Mouse (Mus musculus) adrenal gland, postnatal 14 days (tissue): ENCODE data around the gene Zcchc8. TPM values are rescaled to one million over a fixed set of nuclear protein-coding genes. Genes with fewer than 3 reads are reported as not detected.
"Not testable (repeated sequence)": the region's sequence is repeated elsewhere in the genome, so short reads cannot be mapped to it uniquely, and the experiment has no call there.

Source experiments
- DNase-seq: peaks from one replicate; pipeline ENCODE4 v3.0.0; 2021; ENCODE audit warnings: mixed read lengths
- long read RNA-seq, 2 experiments: library from polyadenylated mRNA; stranded (forward); transcript quantifications; one replicate each; pipeline ENCODE4 v2.0.0; 2021
- total RNA-seq: library from RNA; stranded (reverse); gene quantifications from 2 replicates; pipeline ENCODE4 v1.2.3, GENCODE M21; 2021

The Zcchc8 gene
- 46.9 and 58.0 TPM in 2 replicates for total RNA-seq
- long read RNA-seq, experiment 1, full-length matches to known transcripts = 3 of 9 reads
- long read RNA-seq, experiment 1, partial matches to known transcripts = 4 of 9 reads
- long read RNA-seq, experiment 1, other reads (novel, unspliced or antisense) = 2 of 9 reads
- long read RNA-seq, experiment 2, full-length matches to known transcripts = 9 of 12 reads
- long read RNA-seq, experiment 2, partial matches to known transcripts = 2 of 12 reads
- long read RNA-seq, experiment 2, other reads (novel, unspliced or antisense) = 1 of 12 reads

DNA sequence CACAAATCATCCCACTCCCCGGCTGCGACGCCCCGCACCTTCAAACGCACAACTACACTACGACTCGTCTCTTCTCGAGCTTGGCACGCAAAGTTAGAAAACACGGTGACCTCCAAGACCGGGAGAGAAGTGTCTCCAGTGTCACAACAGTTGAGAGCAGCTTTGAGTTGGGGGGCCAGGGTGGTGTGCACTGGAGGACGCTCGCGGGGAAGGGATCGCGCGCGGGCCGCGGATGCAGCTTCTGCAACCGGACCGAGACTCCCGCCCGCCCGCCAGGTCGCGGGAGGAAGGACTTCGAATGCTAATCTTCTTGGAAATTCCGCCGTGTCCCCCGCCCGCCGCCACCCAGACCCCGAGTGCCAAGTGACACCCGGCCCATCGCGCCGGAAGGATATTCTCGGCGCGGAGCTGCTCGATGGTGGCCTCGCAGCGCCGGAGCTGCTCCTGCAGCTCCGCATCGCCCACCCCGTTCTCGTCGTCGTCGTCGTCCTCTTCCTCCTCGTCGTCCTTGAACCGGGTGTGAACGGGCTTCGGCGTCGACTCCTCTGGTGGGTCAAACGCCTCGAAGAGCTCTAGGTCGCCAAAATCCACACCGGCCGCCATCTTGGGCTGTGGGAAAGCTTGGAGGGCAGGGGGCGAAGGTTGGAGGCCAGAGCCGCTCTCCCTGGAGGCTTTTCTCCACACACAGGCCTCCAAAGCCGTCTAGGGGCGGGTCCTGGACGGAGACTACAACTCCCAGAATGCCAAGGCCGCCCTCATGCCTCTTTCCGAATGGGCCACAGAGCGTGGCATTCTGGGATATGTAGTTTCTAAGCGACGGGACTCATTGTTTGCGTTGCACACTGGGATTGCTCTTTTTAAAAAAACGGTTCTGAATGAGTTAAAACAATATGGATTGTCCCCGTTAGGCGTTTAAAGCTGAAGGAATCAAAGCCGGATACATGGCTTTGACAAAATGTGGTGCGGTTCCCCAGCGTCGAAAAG lies at the start of gene Zcchc8:
Zcchc8 (minus strand) TSS at position 773 of the 984 bp plus-strand sequence.
- DNase-seq = peak; percentile 96

DNA sequence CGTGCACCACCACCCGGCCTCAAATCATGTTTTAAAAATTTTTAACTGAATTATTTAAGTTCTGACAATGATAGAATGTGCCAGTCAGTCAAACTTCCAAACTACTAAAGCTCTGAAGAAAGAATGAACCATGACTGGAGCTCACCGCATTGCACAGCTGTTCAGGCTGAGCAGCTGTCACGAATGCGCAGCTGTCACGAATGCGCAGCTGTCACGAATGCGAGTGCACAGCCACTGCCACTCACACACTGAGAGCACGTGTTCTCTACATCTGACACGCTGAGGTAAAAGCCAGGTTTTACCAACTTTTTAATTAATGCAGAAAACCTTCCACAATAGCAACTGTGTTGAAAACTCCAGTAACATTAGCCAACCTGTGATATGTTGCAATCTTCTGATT lies 45.6 kb upstream of the Zcchc8 start:
- not testable (repeated sequence) for DNase-seq

DNA sequence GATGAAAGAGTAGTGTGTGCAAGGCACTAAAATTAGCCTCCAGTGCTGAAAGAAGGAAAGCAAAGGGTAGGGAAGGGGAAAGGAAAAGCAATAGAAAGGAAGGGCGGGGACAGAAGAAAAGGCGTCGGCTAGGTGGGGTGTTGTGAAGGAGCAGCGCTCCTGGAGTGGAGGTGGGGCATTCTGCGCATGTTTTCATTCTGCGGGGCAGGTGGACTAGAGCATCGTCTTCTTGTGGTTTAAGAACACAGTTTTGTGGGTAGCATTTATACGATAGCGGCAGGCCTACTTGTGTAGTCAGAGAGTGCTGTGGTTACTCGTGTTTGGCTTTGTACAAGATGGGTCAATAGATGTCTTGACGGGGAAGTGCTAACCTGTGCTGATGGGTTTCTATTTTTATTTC lies 44.6 kb upstream of the Zcchc8 start:
- DNase-seq = no peak

DNA sequence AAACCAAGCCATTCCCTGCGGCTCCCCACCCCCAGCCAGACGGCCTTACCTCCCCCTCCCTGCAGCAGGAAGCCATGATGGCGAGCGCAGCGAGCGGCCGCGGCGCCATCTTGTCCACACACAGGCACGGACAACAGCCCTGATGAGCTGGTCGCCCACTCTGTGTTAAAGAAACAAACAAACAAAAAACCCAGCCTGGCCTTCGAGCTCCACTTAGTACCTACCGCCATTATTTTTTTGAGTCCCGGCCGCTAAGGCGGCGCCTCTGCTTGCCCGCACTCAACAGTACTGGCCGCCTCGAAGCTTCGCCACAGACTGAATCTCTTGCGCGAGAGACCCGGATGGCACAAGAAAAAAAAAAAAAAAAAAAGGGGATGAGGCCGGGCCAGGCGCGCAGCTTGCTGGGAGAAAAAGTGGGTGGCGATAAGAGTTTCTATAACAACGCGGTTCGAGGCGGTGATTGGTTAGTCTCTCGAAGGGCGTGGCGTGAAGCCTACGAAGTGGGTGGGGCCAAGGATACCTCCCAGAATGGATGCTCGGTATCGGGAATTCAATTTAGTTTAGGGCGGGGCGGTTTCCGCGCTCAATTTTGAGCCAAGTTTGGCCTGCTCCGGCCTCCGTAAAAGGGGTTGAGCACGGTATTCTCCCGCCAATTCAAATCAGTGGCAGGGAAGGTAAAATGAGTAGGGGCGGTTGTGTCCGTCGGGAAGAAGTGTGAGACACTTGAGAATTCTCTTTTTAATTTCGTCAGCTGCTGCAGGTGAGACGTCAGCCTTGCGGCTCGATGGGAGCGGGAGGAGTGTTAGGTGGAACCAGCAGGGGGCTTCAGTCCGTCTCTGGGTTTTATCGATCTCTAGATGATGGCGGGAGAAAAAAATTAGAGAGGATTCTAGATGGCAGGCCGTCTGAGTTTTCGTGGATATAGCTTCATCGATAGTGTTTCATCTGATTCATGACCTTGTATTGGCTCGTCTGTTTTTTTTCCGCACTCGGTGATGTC lies 28.5 kb upstream of the Zcchc8 start, which contains the start of the genes Rsrc2 and Kntc1:
Rsrc2 (minus strand) TSS at position 350 of the 1,000 bp plus-strand sequence.
Kntc1 (plus strand) TSS at position 652 of the 1,000 bp plus-strand sequence.
- peak; percentile 98 for DNase-seq

DNA sequence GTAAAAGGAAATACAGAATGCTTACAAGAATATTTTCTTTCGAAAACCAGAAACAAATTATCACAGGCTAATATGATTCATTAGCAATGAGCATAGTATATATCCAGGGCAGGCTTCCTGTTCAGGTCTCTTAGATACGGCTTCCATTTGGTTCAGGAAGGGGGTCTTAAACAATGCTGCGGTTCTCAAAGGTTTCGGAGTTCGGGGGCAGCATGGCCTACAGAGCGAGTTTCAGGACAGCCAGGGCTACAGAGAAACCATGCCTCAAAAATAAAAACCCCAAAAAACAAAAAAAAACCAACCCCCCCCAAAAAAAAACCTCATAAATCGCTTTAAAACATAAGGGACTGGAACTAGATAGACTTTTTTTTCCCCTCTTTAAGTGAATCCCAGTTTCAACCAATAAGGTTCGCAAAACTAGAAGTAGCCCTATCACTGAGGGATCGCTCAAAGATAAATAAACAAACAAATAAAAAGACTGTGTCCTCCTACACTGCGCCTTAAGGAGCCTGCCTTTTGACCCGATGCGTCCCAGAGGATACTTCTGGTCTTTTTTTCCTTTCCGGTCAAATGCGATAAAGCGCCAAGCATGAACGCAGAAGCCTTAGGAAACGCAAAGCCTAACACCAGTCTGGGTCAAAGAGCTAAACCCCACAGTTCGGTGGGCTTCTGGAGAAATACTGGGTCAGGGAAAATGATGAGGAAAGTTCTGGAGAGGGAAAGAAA lies 27.6 kb upstream of the Zcchc8 start:
- no peak for DNase-seq

DNA sequence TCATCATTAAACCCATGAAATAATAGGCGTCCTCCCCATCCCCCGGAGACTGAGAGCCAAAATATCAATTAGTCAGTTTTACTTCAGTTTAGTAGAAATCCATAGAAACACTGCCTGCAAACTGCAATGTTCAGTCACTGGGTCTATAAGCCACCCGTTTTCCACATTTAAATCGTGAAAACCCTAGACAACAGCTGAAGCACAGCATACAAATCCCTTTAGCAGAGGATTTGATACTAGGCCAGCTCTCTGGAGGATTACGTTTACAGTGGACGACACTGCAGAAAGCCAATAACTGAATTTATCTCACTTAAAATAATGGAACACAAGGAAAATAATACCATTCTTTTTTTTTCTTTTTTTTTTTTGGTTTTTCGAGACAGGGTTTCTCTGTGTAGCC lies 26.7 kb upstream of the Zcchc8 start:
- no peak for DNase-seq

DNA sequence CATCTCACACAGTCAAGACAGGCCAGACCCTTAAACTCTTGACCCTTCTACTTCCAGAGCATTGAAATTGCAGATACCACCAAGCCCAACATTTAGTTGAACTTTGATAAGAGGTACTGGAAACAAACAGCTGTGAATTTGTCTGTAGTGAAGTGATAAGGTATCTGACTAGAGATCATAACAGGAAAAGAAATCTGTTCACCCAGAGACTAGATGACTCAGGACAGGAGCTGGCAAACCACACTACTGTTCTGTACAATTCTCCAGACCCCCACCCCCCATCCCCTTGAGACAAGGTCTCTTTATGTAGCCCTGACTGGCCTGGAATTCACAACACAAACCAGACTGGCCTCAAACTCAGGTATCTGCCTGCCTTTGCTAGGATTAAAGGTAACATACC lies 25.4 kb upstream of the Zcchc8 start:
- peak; percentile 16 for DNase-seq

DNA sequence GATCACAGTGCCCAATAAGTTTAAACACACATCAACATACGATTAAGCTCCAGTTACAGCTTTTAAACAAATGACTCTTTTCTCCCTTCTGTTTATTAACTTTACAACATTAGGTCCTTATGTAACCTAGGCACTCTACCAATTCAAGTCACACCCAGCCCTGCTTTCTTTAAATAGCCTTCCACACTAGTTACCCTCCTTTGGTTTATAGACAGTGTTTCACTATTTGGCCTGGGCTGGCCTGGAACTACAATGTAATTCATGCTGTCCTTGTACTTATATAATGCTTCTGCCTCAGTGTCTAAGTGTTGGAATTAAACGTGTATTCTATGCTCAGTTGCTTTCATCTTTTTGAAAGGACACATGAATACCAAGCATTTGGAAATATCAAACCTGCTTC lies 23.5 kb upstream of the Zcchc8 start:
- DNase-seq = no peak

DNA sequence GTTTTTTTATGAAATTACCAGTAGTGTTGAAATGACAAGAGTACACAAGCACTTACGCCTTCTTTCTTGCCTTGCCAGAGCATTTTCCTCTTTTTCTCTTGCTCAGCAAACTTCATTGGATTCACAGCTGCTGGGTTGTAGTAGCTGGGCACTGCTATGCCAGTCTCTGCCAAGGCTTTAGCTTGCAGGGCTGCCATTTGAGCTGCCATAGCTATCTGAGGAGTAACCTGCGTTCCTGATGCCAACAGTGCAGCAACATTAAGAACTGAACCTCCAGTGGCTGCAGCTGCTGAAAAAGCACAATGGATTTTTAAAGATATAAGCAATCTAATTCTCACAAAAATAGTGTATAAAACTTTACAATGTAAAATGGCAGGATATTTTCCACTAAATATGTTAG lies 10.1 kb upstream of the Zcchc8 start:
- no peak for DNase-seq

DNA sequence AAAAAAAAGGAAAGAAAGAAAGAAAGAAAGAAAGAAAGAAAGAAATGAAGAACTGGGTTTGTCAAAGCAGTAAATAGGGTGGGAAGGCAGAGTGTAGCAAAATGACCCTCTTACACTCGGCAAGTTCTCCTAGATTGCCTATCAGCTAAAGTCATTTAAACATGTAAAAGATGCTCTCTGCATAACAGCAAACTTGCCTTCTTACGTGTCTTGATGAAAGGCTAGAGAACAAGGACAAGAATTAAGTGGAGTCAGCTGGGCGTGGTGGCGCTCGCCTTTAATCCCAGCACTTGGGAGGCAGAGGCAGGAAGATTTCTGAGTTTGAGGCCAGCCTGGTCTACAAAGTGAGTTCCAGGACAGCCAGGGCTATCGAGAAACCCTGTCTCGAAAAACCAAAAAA lies 2.9 kb upstream of the Zcchc8 start:
- DNase-seq = not testable (repeated sequence)

DNA sequence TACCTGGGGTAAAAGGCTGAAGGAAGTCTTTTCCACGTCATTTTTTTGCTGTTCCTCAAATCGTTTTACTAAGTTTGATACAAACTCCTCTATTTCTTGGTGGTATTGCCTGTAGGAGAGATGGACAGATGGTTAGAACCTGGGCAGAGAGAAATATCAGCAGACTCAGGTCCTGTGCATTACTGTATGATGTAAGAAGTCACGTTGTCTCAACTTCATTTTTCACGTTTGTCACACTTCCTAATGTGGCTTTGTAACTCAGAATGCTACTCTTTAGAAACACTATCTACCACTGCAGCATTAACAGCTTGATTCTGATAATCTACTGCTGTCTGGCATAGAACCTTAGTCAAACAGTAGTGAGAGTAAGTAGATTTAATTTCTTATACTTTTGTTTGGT lies 6.3 kb downstream of the Zcchc8 start:
- DNase-seq = no peak

DNA sequence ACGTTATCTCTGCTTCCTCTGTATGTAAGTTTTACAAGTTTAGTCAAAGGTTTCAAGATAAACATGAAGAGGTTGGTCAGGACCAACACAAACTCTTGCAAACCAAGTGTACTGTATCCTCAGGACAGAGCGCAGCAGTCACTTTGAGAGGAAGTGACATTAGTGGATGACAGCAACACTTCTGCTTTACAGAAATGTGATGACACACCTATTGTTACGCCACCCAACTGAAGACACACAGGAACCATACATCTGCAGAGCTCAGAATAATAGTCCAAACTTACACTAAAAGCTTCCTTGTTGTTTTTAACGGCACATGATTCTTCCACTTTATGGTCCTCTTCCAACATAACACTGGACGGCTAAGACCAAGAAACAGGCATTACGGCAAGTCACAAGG lies 7.1 kb downstream of the Zcchc8 start:
- no peak for DNase-seq

DNA sequence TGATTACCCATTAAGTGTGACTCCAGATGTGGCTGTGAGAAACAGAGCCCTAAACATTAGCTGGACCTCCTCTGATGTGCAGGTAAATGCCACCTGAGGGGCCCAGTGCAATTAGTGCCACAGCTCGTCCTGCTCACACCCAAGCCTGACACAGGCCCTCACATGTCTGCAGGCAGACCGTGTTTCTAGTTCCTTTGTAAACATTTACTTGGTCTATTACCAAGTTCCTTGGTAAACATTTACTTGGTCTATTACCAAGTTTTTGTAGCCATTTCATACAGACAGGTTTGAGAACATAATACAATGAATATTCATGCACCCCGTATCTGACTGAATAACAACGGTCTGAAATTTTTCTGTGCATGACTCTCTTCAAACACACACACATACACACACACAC lies 11.3 kb downstream of the Zcchc8 start:
- DNase-seq = no peak

DNA sequence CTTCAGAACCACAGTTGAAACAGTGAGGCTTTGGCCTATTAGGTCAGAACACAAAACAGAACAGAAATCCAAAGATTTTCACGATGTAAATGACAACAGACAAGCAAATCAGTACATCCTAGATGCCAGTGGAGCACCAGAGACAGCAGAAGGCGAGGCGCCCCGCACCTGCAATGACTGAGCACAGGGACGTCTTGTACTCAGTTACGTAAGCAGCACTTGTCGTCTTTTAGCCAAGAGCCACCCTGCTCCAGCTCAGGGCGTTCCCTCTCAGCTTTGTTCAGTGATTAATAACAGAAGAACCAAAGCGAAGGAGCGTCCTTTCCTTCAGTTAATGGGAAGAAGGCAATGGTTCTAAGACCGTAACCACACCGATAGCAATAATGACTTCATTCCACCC lies 12.3 kb downstream of the Zcchc8 start:
- no peak for DNase-seq

DNA sequence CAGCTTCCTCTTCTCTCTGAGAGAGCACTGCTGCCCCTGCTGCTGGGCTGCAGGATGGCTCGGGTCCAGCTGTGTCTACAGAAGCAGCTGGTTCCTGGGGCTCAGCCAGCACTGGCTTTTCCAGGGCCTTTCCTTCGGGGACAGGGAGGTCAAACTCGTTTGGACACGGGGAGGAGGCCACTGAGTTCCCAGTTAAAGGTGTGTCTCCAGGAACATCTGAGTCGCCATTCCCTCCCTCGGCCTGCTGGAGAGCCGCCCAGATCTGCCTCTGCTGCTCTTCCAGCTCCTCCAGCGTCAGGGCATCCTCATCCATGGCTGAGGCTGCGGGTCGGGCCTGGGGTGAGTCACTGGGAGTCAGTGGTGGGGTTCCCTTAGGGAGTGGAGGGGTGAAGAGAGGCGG lies 20.3 kb downstream of the Zcchc8 start:
- peak; percentile 78 for DNase-seq

DNA sequence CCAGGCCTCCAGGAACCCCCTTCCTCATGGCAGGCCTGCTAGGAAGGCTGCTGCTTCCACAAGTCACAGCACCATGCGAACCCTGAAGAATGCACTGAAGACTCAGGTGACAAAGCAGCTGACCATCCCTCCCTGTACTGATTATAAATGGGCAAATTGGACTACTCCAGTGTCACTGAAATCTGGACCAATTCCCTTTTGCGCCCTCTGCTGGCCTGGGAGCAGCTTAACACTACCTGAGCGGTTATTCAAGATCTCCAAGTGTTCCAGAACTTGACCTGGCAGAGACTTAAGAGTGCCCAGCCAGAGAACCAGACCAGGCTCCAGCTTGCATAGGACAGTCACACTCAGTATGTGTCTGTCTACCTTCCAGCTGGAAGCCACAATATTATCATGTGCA lies 21.7 kb downstream of the Zcchc8 start:
- peak; percentile 91 for DNase-seq

DNA sequence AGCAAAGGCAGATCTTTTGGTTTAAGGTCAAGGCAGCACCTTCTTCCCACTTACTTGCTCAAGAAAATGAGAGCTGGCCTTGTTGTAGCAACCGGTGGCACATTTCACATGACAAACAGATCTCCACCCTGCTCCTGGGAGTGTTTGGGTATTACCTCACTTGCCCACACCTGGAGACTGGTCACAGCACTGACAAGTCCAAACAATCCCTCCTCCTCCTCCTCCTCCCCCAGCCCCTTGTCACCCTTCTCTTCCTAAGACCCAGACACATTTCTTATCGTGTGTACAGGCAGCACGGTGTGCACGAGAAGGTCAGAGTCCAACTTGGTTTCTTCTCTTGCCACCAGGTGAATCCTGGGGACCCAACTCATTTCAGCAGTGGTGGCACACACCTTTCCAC lies 23.9 kb downstream of the Zcchc8 start:
- no peak for DNase-seq

DNA sequence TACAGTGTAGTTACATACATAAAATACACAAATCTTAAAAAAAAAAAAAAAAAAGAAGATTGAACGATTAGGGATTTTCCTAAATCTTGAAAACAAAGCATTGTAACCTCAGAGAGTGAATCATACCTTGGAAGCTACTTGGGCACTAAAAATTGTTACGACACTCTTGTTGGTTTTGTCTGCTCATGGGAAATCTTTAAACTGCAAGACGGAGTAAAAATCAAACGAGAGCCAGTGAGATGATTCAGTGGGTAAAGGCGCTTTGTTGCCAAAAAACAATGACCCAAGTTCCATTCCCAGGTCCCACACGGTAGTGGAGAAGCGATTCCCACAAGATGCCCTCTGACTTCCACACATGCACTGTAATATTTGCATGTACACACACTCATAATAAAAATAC lies 24.7 kb downstream of the Zcchc8 start:
- peak; percentile 19 for DNase-seq

DNA sequence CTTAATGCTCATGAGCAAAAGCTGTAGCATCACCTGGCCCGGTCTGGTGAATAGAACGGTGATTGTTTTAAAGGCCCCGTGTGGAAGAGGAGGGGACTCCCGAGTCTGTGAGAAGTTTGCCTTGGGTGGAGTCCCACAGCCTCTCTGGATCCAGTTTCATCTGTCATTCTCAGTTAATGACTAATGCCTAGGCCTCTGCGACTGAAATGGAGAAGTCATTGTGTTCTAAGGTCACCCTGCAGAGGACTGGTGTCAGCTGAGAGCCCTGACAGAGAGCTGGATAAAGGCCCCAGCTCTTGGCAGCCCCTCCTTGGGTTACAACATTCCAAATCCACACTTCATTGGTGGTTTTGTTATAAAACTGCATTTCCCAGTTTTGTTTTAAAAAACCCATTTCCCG lies 26.4 kb downstream of the Zcchc8 start:
- peak; percentile 73 for DNase-seq

DNA sequence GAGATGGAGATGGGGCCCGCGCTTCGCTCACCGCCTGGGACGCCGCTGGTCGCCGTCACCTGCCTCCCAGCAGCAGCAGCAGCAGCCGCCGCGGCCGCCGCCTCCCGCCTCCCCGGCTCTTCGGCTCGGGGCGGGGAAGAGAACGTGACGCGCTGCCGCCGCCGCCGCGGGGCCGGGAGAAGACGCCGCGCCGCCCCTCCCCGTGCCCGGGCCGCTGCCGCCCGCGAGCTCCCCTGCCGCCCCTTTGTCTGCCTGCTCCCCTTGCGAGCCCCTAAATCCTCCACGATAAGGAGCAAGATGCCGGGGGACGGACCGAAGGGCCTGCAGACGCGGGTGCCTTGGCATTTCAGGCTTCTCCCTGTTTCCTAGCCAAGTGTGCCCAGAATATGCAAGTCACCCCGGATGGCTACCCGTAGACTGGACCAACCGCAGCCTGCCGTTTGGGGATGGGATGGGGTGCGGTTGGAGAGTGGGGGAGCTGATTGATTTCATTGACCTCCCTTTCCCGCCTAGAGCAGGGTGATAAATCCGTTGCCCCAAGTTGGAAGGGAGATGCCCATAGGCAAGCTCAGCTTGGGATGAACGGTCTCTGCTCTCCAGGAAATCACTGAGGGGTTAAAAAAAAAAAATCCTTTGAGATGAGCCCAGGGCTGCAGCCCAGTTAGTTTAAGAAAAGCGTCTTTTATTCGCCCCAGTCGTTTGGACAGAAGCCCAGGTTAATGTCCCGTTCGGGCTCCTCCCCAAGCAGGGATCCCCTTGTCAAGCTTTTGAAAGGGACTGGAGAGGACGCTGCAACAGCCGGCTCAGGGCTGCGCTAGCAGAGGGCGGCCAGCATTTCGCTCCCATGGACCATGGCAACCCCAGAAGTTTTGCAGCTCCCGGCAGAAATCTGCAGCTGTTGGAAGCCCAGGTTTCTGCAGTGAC lies 36.4 kb downstream of the Zcchc8 start, which contains the start of gene Clip1:
Clip1 (minus strand) TSS at position 398 of the 924 bp plus-strand sequence.
- peak; percentile 87 for DNase-seq
